Mouse (Mus musculus): ENCODE results near the gene Stab2.

- TF ChIP-seq POLR2A (IDR thresholded peaks at IDR 0.05; ENCODE audit: low read depth, low read length) (no peak), CTCF (conservative IDR thresholded peaks at IDR 0.05; ENCODE audit: insufficient read depth, insufficient read length, low read depth, low read length) (no peak)
Measured at GRCm38 (mm10) chr10:86947541-86947940, 60.3 kb downstream of the Stab2 start.
